Mouse (Mus musculus): ENCODE measurements around the gene Gm11639. TPM values are rescaled to one million over a fixed set of nuclear protein-coding genes. Genes with fewer than 3 reads are reported as not detected.
"Not testable (repeated sequence)": the region's sequence is repeated elsewhere in the genome, so short reads cannot be mapped to it uniquely, and the experiment has no call there.

The Gm11639 gene
- polyA plus RNA-seq, 1 experiment from 2014 or later: not detected

- TF ChIP-seq CTCF (IDR thresholded peaks at IDR 0.05; ENCODE audit: low read depth): no peak
- Histone ChIP-seq H3K27ac (ENCODE audit: low read depth, low read length) (no peak within 1 kb of the TSS), H3K4me2 (replicated peaks; ENCODE audit: low read depth) (no peak within 1 kb of the TSS), H3K27me3 (replicated peaks; ENCODE audit: control insufficient read depth, insufficient read depth, low read length) (0 out of 2 replicates have a peak, but pooled peaks cover 9% of the 10 kb centered on the region), H3K4me3 (ENCODE audit: low read depth, low read length) (no peak within 1 kb of the TSS), H3K9me3 (ENCODE audit: control insufficient read depth) (no peaks in the 10 kb centered on the region), H3K36me3 (ENCODE audit: control insufficient read depth, insufficient read depth) (no peaks in the 10 kb centered on the region), H3K4me1 (replicated peaks; ENCODE audit: control insufficient read depth, insufficient read depth, low read length) (no peaks in the 10 kb centered on the region), H3K9ac (ENCODE audit: low read depth, low read length) (no peak within 1 kb of the TSS)
- ATAC-seq: no peak
- 92% methylated on average over 5 of the region's 5 CpGs for WGBS
These were observed 377.8 kb downstream of the Gm11639 start, which contains the start of gene Efcab3 for GRCm38 (mm10) chr11:105063292-105063691. Gene Efcab3, plus strand, starts transcription at chr11:105063592.

- not testable (repeated sequence) for H3K9me3 ChIP-seq (ENCODE audit: control insufficient read depth); H3K36me3 ChIP-seq (ENCODE audit: control insufficient read depth, insufficient read depth); H3K4me2 ChIP-seq (replicated peaks; ENCODE audit: low read depth); H3K27ac ChIP-seq (ENCODE audit: low read depth, low read length); H3K9ac ChIP-seq (ENCODE audit: low read depth, low read length); H3K4me3 ChIP-seq (ENCODE audit: low read depth, low read length); H3K27me3 ChIP-seq (replicated peaks; ENCODE audit: control insufficient read depth, insufficient read depth, low read length); H3K4me1 ChIP-seq (replicated peaks; ENCODE audit: control insufficient read depth, insufficient read depth, low read length); ATAC-seq
- 74% methylated on average over 22 of the region's 22 CpGs for WGBS
These were observed 426.9 kb downstream of the Gm11639 start for GRCm38 (mm10) chr11:105112448-105112847.

GRCm38 (mm10) chr11:105117814-105118213 is 432.3 kb downstream of the Gm11639 start:
- no peak for TF ChIP-seq CTCF (IDR thresholded peaks at IDR 0.05; ENCODE audit: low read depth)
- Histone ChIP-seq H3K27ac (ENCODE audit: low read depth, low read length) (no peak overlapping the region), H3K4me1 (replicated peaks; ENCODE audit: control insufficient read depth, insufficient read depth, low read length) (no peaks in the 10 kb centered on the region), H3K4me3 (ENCODE audit: low read depth, low read length) (no peak overlapping the region), H3K27me3 (replicated peaks; ENCODE audit: control insufficient read depth, insufficient read depth, low read length) (no peaks in the 10 kb centered on the region), H3K9ac (ENCODE audit: low read depth, low read length) (no peak overlapping the region), H3K4me2 (replicated peaks; ENCODE audit: low read depth) (no peak overlapping the region), H3K9me3 (ENCODE audit: control insufficient read depth) (no peaks in the 10 kb centered on the region), H3K36me3 (ENCODE audit: control insufficient read depth, insufficient read depth) (no peaks in the 10 kb centered on the region)
- 87% methylated on average over 7 of the region's 7 CpGs for WGBS
- no peak for ATAC-seq

- ATAC-seq: no peak
- no peak for TF ChIP-seq CTCF (IDR thresholded peaks at IDR 0.05; ENCODE audit: low read depth)
- WGBS: 32% methylated on average over 4 of the region's 4 CpGs
- Histone ChIP-seq H3K9me3 (ENCODE audit: control insufficient read depth) (no peaks in the 10 kb centered on the region), H3K27ac (ENCODE audit: low read depth, low read length) (no peak overlapping the region), H3K36me3 (ENCODE audit: control insufficient read depth, insufficient read depth) (no peaks in the 10 kb centered on the region), H3K9ac (ENCODE audit: low read depth, low read length) (no peak overlapping the region), H3K27me3 (replicated peaks; ENCODE audit: control insufficient read depth, insufficient read depth, low read length) (no peaks in the 10 kb centered on the region), H3K4me2 (replicated peaks; ENCODE audit: low read depth) (no peak overlapping the region), H3K4me3 (ENCODE audit: low read depth, low read length) (no peak overlapping the region), H3K4me1 (replicated peaks; ENCODE audit: control insufficient read depth, insufficient read depth, low read length) (no peaks in the 10 kb centered on the region)
These were observed 435.1 kb downstream of the Gm11639 start for GRCm38 (mm10) chr11:105120551-105121061.

- not testable (repeated sequence) for H3K9ac ChIP-seq (ENCODE audit: low read depth, low read length); H3K4me2 ChIP-seq (replicated peaks; ENCODE audit: low read depth); ATAC-seq; H3K27ac ChIP-seq (ENCODE audit: low read depth, low read length); H3K36me3 ChIP-seq (ENCODE audit: control insufficient read depth, insufficient read depth); H3K27me3 ChIP-seq (replicated peaks; ENCODE audit: control insufficient read depth, insufficient read depth, low read length); H3K4me3 ChIP-seq (ENCODE audit: low read depth, low read length); H3K4me1 ChIP-seq (replicated peaks; ENCODE audit: control insufficient read depth, insufficient read depth, low read length); H3K9me3 ChIP-seq (ENCODE audit: control insufficient read depth)
- WGBS: 79% methylated on average over 5 of the region's 5 CpGs
These were observed 436.3 kb downstream of the Gm11639 start for GRCm38 (mm10) chr11:105121792-105122191.

GRCm38 (mm10) chr11:105123986-105124385 is 438.5 kb downstream of the Gm11639 start:
- no peak overlapping the region for H3K4me3 ChIP-seq (ENCODE audit: low read depth, low read length)
- peaks cover 9% of the 10 kb centered on the region for H3K4me1 ChIP-seq (replicated peaks; ENCODE audit: control insufficient read depth, insufficient read depth, low read length)
- TF ChIP-seq CTCF (IDR thresholded peaks at IDR 0.05; ENCODE audit: low read depth): peak; percentile 78
- no peak overlapping the region for H3K9ac ChIP-seq (ENCODE audit: low read depth, low read length)
- no peak overlapping the region for H3K27ac ChIP-seq (ENCODE audit: low read depth, low read length)
- 11% methylated on average over 9 of the region's 9 CpGs for WGBS
- H3K4me2 ChIP-seq (replicated peaks; ENCODE audit: low read depth): no peak overlapping the region
- no peaks in the 10 kb centered on the region for H3K27me3 ChIP-seq (replicated peaks; ENCODE audit: control insufficient read depth, insufficient read depth, low read length)
- no peak for ATAC-seq
- H3K36me3 ChIP-seq (ENCODE audit: control insufficient read depth, insufficient read depth): peaks cover 4% of the 10 kb centered on the region; the same call in 1 of the 2 replicates
- H3K9me3 ChIP-seq (ENCODE audit: control insufficient read depth): no peaks in the 10 kb centered on the region

All from intestine, postnatal 0 days (tissue).